Mouse (Mus musculus): ENCODE data around the gene Rnf214. TPM values are rescaled to one million over a fixed set of nuclear protein-coding genes. Genes with fewer than 3 reads are reported as not detected.

Gene Rnf214
- polyA plus RNA-seq, 1 experiment from 2014 or later = 49.4 TPM

GRCm38 (mm10) chr9:45828291-45828963 lies 78.3 kb downstream of the Rnf214 start, which contains the start of gene Cep164:
Cep164 (minus strand) TSS chr9:45828691.
- Histone ChIP-seq H3K27me3 (no peaks in the 10 kb centered on the region), H3K36me3 (no peaks in the 10 kb centered on the region), H3K4me1 (peaks cover 7% of the 10 kb centered on the region), H3K9ac (peak within 1 kb of the TSS; percentile 76), H3K4me2 (peak within 1 kb of the TSS; percentile 83), H3K9me3 (no peaks in the 10 kb centered on the region), H3K4me3 (peak within 1 kb of the TSS; percentile 80), H3K27ac (peak within 1 kb of the TSS; percentile 88)
- under 1% methylated on average over 31 of the region's 31 CpGs for WGBS
- peak; percentile 88 for ATAC-seq (ENCODE audit: insufficient number of reproducible peaks, low FRiP score, low TSS enrichment, low read depth)

- peak overlapping the region; percentile 83 for H3K4me2 ChIP-seq
- peaks cover 7% of the 10 kb centered on the region for H3K4me1 ChIP-seq
- H3K9ac ChIP-seq = peak overlapping the region; percentile 76
- H3K36me3 ChIP-seq = 0 out of 2 replicates have a peak, but pooled peaks cover 3% of the 10 kb centered on the region
- H3K27ac ChIP-seq = peak overlapping the region; percentile 88
- no peak; the same call in 1 of the 2 replicates for ATAC-seq (ENCODE audit: insufficient number of reproducible peaks, low FRiP score, low TSS enrichment, low read depth)
- H3K27me3 ChIP-seq = no peaks in the 10 kb centered on the region
- 5% methylated on average over 23 of the region's 23 CpGs for WGBS
- H3K4me3 ChIP-seq = peak overlapping the region; percentile 80
- H3K9me3 ChIP-seq = no peaks in the 10 kb centered on the region
Observed at GRCm38 (mm10) chr9:45827663-45828290, 78.9 kb downstream of the Rnf214 start.

DNA sequence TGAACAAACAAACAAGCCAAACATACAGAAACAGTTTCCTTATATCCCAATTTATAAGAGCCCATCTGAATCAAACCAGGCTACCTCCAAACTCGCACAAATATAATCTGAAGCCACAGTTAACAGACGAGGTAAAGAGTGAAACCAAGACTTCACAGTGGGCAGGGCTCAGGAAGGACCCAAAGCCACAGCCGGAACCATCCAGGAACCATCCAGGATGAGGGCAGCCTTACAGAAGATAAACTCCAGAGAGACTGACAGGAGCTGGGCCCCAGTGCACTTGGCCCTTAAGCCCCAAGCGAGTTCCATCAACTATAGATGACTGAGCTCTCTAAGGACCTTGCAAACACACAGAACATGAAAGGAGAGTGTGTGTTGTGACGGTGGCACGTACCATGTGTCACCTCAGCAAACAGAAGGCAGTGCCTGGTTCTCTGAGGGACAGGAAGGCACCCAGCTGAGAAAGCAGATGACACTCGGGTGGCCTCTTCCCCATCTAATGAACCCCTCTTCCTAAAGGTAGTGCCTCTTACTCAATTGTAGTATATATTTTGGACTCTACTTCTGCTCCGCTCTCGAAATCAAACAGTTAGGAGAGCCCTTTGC lies 88.2 kb downstream of the Rnf214 start:
- WGBS = 86% methylated on average over 9 of the region's 9 CpGs
- Histone ChIP-seq H3K27me3 (no peaks in the 10 kb centered on the region), H3K4me3 (no peak overlapping the region), H3K4me2 (no peak overlapping the region), H3K9ac (no peak overlapping the region), H3K27ac (no peak overlapping the region), H3K36me3 (peaks cover 45% of the 10 kb centered on the region), H3K9me3 (no peaks in the 10 kb centered on the region), H3K4me1 (peaks cover 6% of the 10 kb centered on the region; the same call in 1 of the 2 replicates)
- no peak for ATAC-seq (ENCODE audit: insufficient number of reproducible peaks, low FRiP score, low TSS enrichment, low read depth)

DNA sequence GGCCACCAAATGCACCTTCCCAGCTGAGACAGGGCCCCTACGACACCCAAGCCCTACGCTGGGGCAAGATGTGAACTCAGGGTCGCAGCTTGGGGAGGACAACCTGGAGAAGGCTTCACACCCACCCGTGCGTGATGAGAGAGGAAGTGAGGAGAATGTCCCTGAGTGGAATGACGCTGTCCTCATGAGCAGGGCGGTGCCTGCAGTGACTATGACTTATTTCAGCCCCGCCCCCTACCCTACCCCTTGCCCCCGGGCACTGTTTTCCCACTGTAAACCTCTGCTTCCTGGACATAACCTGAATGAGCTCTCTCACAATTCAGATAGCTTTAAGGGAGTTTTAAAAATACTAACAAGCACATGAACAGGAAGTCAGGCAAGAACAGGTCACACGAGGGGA lies 91.2 kb downstream of the Rnf214 start:
- H3K9me3 ChIP-seq = no peaks in the 10 kb centered on the region
- no peak overlapping the region for H3K4me3 ChIP-seq
- no peak overlapping the region for H3K9ac ChIP-seq
- ATAC-seq (ENCODE audit: insufficient number of reproducible peaks, low FRiP score, low TSS enrichment, low read depth) = no peak
- H3K4me1 ChIP-seq = peaks cover 6% of the 10 kb centered on the region; the same call in 1 of the 2 replicates
- H3K27me3 ChIP-seq = no peaks in the 10 kb centered on the region
- H3K4me2 ChIP-seq = no peak overlapping the region
- 64% methylated on average over 10 of the region's 10 CpGs for WGBS
- H3K36me3 ChIP-seq = peaks cover 36% of the 10 kb centered on the region
- H3K27ac ChIP-seq = no peak overlapping the region; the same call in 1 of the 2 replicates

- no peak overlapping the region for H3K4me2 ChIP-seq
- peaks cover 6% of the 10 kb centered on the region; the same call in 1 of the 2 replicates for H3K4me1 ChIP-seq
- 66% methylated on average over 9 of the region's 9 CpGs for WGBS
- H3K36me3 ChIP-seq = peaks cover 33% of the 10 kb centered on the region
- no peak for ATAC-seq (ENCODE audit: insufficient number of reproducible peaks, low FRiP score, low TSS enrichment, low read depth)
- H3K27ac ChIP-seq = no peak overlapping the region; the same call in 1 of the 2 replicates
- H3K27me3 ChIP-seq = no peaks in the 10 kb centered on the region
- no peak overlapping the region for H3K9ac ChIP-seq
- H3K9me3 ChIP-seq = no peaks in the 10 kb centered on the region
- H3K4me3 ChIP-seq = no peak overlapping the region
Observed at GRCm38 (mm10) chr9:45815113-45815512, 91.6 kb downstream of the Rnf214 start.

Small RNA genes within 50 kb of the gene (microRNA-seq; reads per million reads assigned to microRNA genes)
- gene Mir7087 = not detected

Other genes with a start within 250 kb of the Rnf214 start
- 28.8 and 30.3 TPM in 2 replicates for gene Cep164, start 78.2 kb downstream of the Rnf214 start, polyA plus RNA-seq (2015; fragmentation: Nextera tagmentation; extraction: Ambion mirVana)
- gene Bace1, start 68.3 kb downstream of the Rnf214 start, polyA plus RNA-seq (2015; fragmentation: Nextera tagmentation; extraction: Ambion mirVana) = 37.2 and 41.8 TPM in 2 replicates
- gene Pcsk7, start 414 bp downstream of the Rnf214 start, polyA plus RNA-seq (2015; fragmentation: Nextera tagmentation; extraction: Ambion mirVana) = 22.9 and 24.5 TPM in 2 replicates
- gene Tagln, start 29.1 kb upstream of the Rnf214 start, polyA plus RNA-seq (2015; fragmentation: Nextera tagmentation; extraction: Ambion mirVana) = 26.6 and 33.1 TPM in 2 replicates
- gene Sidt2, start 48.3 kb upstream of the Rnf214 start, polyA plus RNA-seq (2015; fragmentation: Nextera tagmentation; extraction: Ambion mirVana) = 50.6 and 66.1 TPM in 2 replicates
- 182 and 188 TPM in 2 replicates for gene Pafah1b2, start 105.8 kb upstream of the Rnf214 start, polyA plus RNA-seq (2015; fragmentation: Nextera tagmentation; extraction: Ambion mirVana)
- 10.6 and 11.8 TPM in 2 replicates for gene Sik3, start 105.9 kb upstream of the Rnf214 start, polyA plus RNA-seq (2015; fragmentation: Nextera tagmentation; extraction: Ambion mirVana)